Mouse (Mus musculus) activated CD4-positive, CD25-positive, alpha-beta regulatory T cell, adult 4 months (primary cell): ENCODE results near the gene Sfn. TPM values are rescaled to one million over a fixed set of nuclear protein-coding genes. Genes with fewer than 3 reads are reported as not detected.
A peak's percentile ranks its signal among the peaks of the same experiment; 100 is the strongest.
"Not testable (repeated sequence)": the region's sequence is repeated elsewhere in the genome, so short reads cannot be mapped to it uniquely, and the experiment has no call there.

Experiments used
- ATAC-seq: one replicate; pipeline ENCODE4 v1.8.0; 2017
- polyA plus RNA-seq, 2 experiments: library from polyadenylated mRNA; unstranded; fragments of 100-300 nt; shearing (Covaris generic); gene quantifications; one replicate each; pipeline ENCODE4 v1.2.1; 2017

The Sfn gene
- polyA plus RNA-seq = 10 to 100 TPM; 10.2 to 22.2 TPM

- ATAC-seq = peak; percentile 34
Measured at GRCm38 (mm10) chr4:133601721-133602218, at the start of gene Sfn. Gene Sfn, minus strand, starts transcription at chr4:133602168.

- ATAC-seq = no peak
Measured at GRCm38 (mm10) chr4:133651445-133651844, 49.5 kb upstream of the Sfn start.

GRCm38 (mm10) chr4:133649989-133650699 lies 48.2 kb upstream of the Sfn start, which contains the start of gene Zdhhc18:
Gene Zdhhc18, minus strand, starts transcription at chr4:133650154.
- peak; percentile 94 for ATAC-seq

GRCm38 (mm10) chr4:133649464-133649863 lies 47.5 kb upstream of the Sfn start:
- ATAC-seq = not testable (repeated sequence)

GRCm38 (mm10) chr4:133645680-133646079 lies 43.7 kb upstream of the Sfn start:
- ATAC-seq = no peak

GRCm38 (mm10) chr4:133645195-133645594 lies 43.2 kb upstream of the Sfn start:
- no peak for ATAC-seq

- no peak for ATAC-seq
Measured at GRCm38 (mm10) chr4:133634043-133634410, 32.1 kb upstream of the Sfn start.

GRCm38 (mm10) chr4:133633332-133634042 lies 31.5 kb upstream of the Sfn start:
- peak; percentile 48 for ATAC-seq

- no peak for ATAC-seq
Measured at GRCm38 (mm10) chr4:133632483-133633327, 30.7 kb upstream of the Sfn start.

- ATAC-seq = no peak
Measured at GRCm38 (mm10) chr4:133631769-133632411, 29.9 kb upstream of the Sfn start.

- peak; percentile 14 for ATAC-seq
Measured at GRCm38 (mm10) chr4:133631071-133631768, 29.3 kb upstream of the Sfn start.

- ATAC-seq = no peak
Measured at GRCm38 (mm10) chr4:133630326-133630920, 28.5 kb upstream of the Sfn start.

- ATAC-seq = peak; percentile 34
Measured at GRCm38 (mm10) chr4:133629191-133629590, 27.2 kb upstream of the Sfn start.

- ATAC-seq = no peak
Measured at GRCm38 (mm10) chr4:133628517-133628916, 26.5 kb upstream of the Sfn start.

GRCm38 (mm10) chr4:133627039-133627438 lies 25.1 kb upstream of the Sfn start:
- ATAC-seq = no peak

GRCm38 (mm10) chr4:133626621-133627020 lies 24.7 kb upstream of the Sfn start:
- no peak for ATAC-seq

- no peak for ATAC-seq
Measured at GRCm38 (mm10) chr4:133626221-133626620, 24.3 kb upstream of the Sfn start.

GRCm38 (mm10) chr4:133625621-133626071 lies 23.7 kb upstream of the Sfn start:
- ATAC-seq = peak; percentile 57

GRCm38 (mm10) chr4:133624830-133625229 lies 22.9 kb upstream of the Sfn start:
- no peak for ATAC-seq

GRCm38 (mm10) chr4:133622161-133622695 lies 20.3 kb upstream of the Sfn start:
- ATAC-seq = peak; percentile 51

GRCm38 (mm10) chr4:133620668-133621067 lies 18.7 kb upstream of the Sfn start:
- ATAC-seq = peak; percentile 62
